Mouse (Mus musculus) megakaryocyte-erythroid progenitor cell, adult 5-6 weeks (primary cell): ENCODE results near the gene Slc12a5. TPM values are rescaled to one million over a fixed set of nuclear protein-coding genes. Genes with fewer than 3 reads are reported as not detected.

Source experiments
- ATAC-seq: replicated peaks from 2 replicates; pipeline ENCODE4 v1.8.0; 2016; ENCODE audit warnings: mild to moderate bottlenecking, inconsistent platforms; ENCODE audit not compliant: severe bottlenecking, poor library complexity, low FRiP score, low TSS enrichment
- total RNA-seq, 2 experiments: library from RNA; stranded (forward) in 1 of 2; stranded (reverse) in 1 of 2; fragments of 200-1000, 215-1000 nt in 1 of 2; fragments of >200 nt in 1 of 2; fragmentation: Nextera tagmentation in 1 of 2; gene quantifications; 2 replicates each; pipeline ENCODE4 v1.2.3; 2014 to 2017

Slc12a5 gene
- total RNA-seq, 2 experiments from 2014 or later, result 0.61 TPM; not detected in 1

- ATAC-seq, result no peak
Observed at GRCm38 (mm10) chr2:165009161-165009560, 48.6 kb downstream of the Slc12a5 start.

- ATAC-seq, result no peak
Observed at GRCm38 (mm10) chr2:165009581-165009980, 49.0 kb downstream of the Slc12a5 start.

DNA sequence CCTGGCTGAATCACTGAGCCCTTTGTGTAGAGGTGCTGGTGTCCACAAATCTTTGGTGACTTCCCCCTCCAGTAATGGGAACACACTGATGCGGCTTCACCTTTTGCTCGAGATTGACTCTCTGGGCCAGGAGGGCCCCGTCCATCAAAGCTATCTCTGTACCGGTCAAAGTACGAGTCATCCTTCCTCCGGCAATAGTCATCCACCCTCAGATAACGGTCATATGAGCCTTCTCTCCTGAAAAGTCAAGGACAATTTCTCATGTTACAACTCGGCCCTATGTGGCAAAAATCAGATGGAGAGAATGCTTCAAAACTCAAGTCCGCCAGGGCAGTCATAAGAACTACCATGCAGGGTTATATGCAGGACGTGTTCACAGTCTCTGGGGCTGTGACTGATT, 49.7 kb downstream of the Slc12a5 start:
- no peak for ATAC-seq

DNA sequence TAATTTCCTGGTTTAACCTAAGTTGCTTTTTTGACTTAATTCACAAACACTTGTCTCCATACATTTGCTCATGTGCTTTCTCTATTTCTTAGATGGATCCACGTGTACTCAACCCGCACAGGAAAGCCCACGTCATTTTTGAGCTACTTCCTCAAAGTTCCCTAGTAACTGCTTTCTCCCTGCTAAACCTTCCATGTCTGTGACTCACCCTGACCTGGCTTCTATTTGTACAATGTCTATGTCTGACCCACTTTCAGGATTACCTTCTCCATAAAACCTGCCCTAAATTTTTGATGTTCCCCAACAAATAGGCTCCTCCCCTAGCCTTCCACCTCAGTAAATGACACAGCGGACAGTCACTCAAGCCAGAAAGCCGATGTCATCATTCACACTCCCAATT, 54.3 kb downstream of the Slc12a5 start:
- ATAC-seq, result no peak

DNA sequence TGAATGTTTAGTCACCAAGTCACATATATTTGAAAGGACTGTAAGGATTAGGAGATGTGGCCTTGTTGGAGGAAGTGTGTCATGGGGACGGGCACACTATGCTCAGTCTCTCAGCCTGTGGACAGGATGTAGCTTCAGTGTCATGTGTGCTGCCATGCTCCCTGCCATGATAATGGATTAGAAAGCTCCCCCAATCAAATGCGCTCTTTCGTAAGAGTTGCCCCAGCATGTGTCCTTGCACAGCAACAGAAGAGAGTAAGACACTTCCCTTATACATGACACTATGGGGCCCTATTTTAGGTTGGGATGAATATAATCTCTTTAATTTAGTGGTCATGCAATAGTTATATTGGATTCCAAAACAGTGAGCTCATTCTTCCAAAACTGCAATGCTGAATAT, 59.9 kb downstream of the Slc12a5 start:
- ATAC-seq, result no peak

- ATAC-seq, result no peak
Observed at GRCm38 (mm10) chr2:165027163-165027562, 66.6 kb downstream of the Slc12a5 start.

DNA sequence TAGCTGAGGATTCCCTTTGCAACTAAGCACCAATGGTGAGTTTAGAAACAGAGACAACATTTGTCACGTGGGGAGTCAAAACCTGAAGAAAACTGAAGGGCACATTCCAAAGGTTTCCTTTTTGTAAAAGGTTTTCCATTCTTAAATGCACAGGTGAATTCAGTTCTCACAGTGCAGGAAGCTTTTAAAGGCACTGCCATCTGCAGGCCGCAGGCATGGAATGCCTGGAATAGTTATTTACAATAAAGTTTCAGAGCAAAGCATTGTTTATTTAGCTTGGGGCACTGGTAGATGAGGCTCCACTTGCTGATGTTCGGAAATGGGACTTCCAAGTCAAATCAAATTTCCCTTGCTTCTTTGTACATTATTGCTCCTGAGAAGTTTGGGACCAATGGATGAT, 71.9 kb downstream of the Slc12a5 start:
- ATAC-seq, result no peak

- no peak for ATAC-seq
Observed at GRCm38 (mm10) chr2:165033306-165033705, 72.7 kb downstream of the Slc12a5 start.

DNA sequence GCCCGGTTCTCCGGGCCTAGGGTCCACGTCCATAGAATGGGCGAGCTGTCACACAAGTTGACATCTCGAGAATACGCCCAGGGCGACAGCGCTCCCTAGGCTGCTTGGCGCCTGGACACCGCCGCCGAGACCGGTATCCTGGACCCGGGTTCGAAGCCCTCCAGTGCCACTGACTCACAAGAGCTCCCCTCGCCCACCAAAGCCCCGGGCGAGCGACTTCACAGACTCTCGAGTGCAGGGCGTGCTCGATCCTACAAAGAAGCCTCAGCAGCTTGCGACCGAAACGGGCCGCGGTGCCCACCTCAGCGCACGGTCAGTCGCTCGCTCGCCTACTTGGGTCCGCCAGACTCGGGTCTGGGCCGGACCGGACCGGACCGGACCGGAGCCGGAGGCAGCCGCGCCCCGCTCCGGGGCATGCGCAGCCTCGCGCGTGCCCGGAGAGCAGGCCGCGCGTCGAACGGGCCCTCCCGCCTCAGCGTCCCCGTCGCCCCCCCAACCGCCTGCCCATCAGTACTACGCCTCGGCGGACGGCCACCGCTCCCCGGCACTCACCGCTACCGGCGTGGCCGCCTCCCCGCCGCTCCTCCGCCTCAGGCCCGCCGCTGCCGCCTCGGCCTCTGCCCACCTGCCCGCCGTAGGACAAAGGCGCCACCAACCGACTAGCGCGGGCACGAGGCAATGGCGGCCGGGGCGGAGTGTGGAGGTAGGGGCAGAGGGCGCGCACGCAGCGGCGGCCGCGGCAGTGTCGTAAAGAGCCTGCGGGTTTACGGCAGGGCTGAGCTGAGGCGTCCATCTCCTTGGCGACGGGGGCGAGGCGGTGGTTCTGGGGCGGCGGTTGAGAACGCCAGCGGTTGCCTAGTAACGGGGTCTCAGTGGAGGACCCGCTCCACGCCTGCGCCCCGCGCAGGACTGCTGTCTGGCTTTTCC, 73.8 kb downstream of the Slc12a5 start, which contains the start of gene Ncoa5:
TSS of gene Ncoa5 (minus strand) at position 737 of the 927 bp plus-strand sequence.
- peak; percentile 96 for ATAC-seq

DNA sequence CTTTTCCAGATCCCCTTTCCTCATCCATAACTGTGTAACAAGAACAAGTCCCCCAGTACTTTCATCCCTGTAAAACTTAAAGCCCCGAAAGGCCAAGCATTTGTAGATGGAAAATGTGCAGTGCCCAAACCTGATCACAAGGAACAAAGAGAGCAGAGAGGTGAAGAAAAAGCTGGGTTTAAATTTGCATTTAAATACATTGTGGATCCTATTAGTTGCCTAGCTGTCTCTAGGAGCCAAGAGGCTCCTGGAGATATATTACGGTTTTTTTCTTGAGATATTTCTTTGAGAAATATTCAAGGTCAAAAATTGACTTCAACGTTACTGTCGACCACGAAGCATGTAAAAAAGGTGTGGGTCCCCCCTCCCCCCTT, 74.4 kb downstream of the Slc12a5 start:
- ATAC-seq, result no peak

DNA sequence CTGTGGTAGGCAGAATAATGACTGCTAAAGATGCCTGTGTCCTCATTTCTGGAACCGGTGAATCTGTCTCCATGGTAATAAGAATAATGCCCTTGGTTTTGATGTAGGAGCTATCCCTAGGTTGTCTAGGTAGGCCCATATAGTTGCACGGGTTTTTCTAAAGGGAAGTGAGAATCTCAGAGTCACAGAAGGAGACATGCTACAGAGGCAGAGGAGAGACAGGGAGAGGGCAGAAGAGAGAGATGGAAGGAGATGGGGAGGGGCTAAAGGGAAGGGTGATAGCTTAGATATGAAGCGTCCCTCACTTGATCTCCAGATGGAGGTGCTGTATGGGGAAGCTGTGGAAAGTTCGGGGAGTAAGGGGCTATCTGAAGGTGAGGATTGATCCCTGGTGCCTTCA, 76.8 kb downstream of the Slc12a5 start:
- no peak for ATAC-seq

GRCm38 (mm10) chr2:165042126-165042525, 81.5 kb downstream of the Slc12a5 start:
- no peak for ATAC-seq

DNA sequence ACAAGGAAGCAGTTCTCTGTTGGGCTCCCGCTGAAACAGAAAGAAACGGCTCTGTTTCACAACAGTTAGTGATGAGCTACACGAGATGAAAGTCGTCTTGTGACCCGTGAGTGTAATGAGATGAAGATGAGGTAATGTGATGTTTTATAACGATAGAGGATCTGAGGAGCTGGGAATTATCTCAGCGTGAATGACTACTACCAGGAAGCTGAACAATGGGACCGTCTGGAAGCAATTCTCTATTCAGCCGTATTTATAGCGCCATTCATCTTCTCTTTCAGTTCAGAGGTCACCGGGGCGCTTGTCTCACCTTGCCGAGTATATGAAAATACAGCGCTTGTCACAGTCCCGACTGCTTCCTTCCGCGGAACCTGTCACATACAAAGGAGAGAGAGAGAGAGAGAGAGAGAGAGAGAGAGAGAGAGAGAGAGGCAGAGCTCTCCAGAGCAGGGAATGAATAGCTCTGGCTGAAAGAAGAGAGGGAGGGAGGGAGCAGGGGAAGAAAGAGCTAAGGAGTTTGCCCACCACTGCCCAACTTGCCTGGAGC, 82.6 kb downstream of the Slc12a5 start:
- ATAC-seq, result no peak

DNA sequence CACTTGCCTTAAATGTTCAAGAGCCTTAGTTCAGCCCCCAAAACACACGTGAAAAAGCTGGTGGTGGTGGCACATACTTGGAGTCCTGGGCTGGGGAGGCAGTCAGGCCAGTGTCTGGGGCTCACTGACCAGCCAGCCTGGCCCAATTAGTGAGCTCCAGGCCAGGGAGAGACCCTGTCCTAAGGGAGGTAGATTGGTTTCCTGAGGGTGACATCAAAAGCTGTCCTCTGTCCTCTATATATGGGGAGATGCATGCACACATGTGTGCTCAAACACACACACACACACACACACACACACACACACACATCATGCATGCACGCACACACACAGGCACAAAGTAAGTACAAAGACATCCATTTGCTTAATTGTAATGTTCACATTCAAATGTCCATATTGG, 83.1 kb downstream of the Slc12a5 start:
- ATAC-seq, result no peak

GRCm38 (mm10) chr2:165049044-165049443, 88.4 kb downstream of the Slc12a5 start:
- ATAC-seq, result no peak

Other genes with a start within 250 kb of the Slc12a5 start
- not detected in 2 replicates for gene Spint5, start 245.5 kb upstream of the Slc12a5 start, total RNA-seq (2014; fragmentation: Nextera tagmentation)
- gene Spint5, start 245.5 kb upstream of the Slc12a5 start, total RNA-seq (2017), result not detected in 2 replicates
- 2.0 TPM in 1 of 2 replicates, not detected in the other for gene Wfdc3, start 214.9 kb upstream of the Slc12a5 start, total RNA-seq (2014; fragmentation: Nextera tagmentation)
- gene Wfdc3, start 214.9 kb upstream of the Slc12a5 start, total RNA-seq (2017), result not detected in 2 replicates
- gene Dnttip1, start 214.8 kb upstream of the Slc12a5 start, total RNA-seq (2014; fragmentation: Nextera tagmentation), result 28.7 and 37.2 TPM in 2 replicates
- gene Dnttip1, start 214.8 kb upstream of the Slc12a5 start, total RNA-seq (2017), result 24.5 and 26.2 TPM in 2 replicates
- 194 and 207 TPM in 2 replicates for gene Ube2c, start 190.9 kb upstream of the Slc12a5 start, total RNA-seq (2014; fragmentation: Nextera tagmentation)
- gene Ube2c, start 190.9 kb upstream of the Slc12a5 start, total RNA-seq (2017), result 90.6 and 159 TPM in 2 replicates
- not detected in 2 replicates for gene Tnnc2, start 180.8 kb upstream of the Slc12a5 start, total RNA-seq (2014; fragmentation: Nextera tagmentation)
- not detected in 2 replicates for gene Tnnc2, start 180.8 kb upstream of the Slc12a5 start, total RNA-seq (2017)
- gene Snx21, start 175.0 kb upstream of the Slc12a5 start, total RNA-seq (2014; fragmentation: Nextera tagmentation), result 0.11 and 7.6 TPM in 2 replicates
- gene Snx21, start 175.0 kb upstream of the Slc12a5 start, total RNA-seq (2017), result 0.33 TPM in 1 of 2 replicates, not detected in the other
- 15.5 and 26.4 TPM in 2 replicates for gene Acot8, start 155.9 kb upstream of the Slc12a5 start, total RNA-seq (2014; fragmentation: Nextera tagmentation)
- 10.1 and 17.6 TPM in 2 replicates for gene Acot8, start 155.9 kb upstream of the Slc12a5 start, total RNA-seq (2017)
- 6.8 and 6.9 TPM in 2 replicates for gene Zswim3, start 155.7 kb upstream of the Slc12a5 start, total RNA-seq (2014; fragmentation: Nextera tagmentation)
- 1.8 and 4.4 TPM in 2 replicates for gene Zswim3, start 155.7 kb upstream of the Slc12a5 start, total RNA-seq (2017)
- 11.0 and 14.2 TPM in 2 replicates for gene Zswim1, start 138.1 kb upstream of the Slc12a5 start, total RNA-seq (2014; fragmentation: Nextera tagmentation)
- 2.5 and 3.3 TPM in 2 replicates for gene Zswim1, start 138.1 kb upstream of the Slc12a5 start, total RNA-seq (2017)
- gene Spata25, start 132.3 kb upstream of the Slc12a5 start, total RNA-seq (2014; fragmentation: Nextera tagmentation), result not detected in 2 replicates
- gene Spata25, start 132.3 kb upstream of the Slc12a5 start, total RNA-seq (2017), result not detected in 2 replicates
- 63.5 and 87.0 TPM in 2 replicates for gene Ctsa, start 127.9 kb upstream of the Slc12a5 start, total RNA-seq (2014; fragmentation: Nextera tagmentation)
- 40.0 and 58.0 TPM in 2 replicates for gene Ctsa, start 127.9 kb upstream of the Slc12a5 start, total RNA-seq (2017)
- 0.26 and 1.8 TPM in 2 replicates for gene Neurl2, start 127.3 kb upstream of the Slc12a5 start, total RNA-seq (2014; fragmentation: Nextera tagmentation)
- 2.3 TPM in 1 of 2 replicates, not detected in the other for gene Neurl2, start 127.3 kb upstream of the Slc12a5 start, total RNA-seq (2017)
- not detected in 2 replicates for gene Pltp, start 103.1 kb upstream of the Slc12a5 start, total RNA-seq (2014; fragmentation: Nextera tagmentation)
- gene Pltp, start 103.1 kb upstream of the Slc12a5 start, total RNA-seq (2017), result not detected in 2 replicates
- 59.0 and 61.7 TPM in 2 replicates for gene Pcif1, start 81.5 kb upstream of the Slc12a5 start, total RNA-seq (2014; fragmentation: Nextera tagmentation)
- 13.2 and 16.3 TPM in 2 replicates for gene Pcif1, start 81.5 kb upstream of the Slc12a5 start, total RNA-seq (2017)
- 23.5 and 27.2 TPM in 2 replicates for gene Zfp335, start 49.0 kb upstream of the Slc12a5 start, total RNA-seq (2014; fragmentation: Nextera tagmentation)
- 5.8 and 8.6 TPM in 2 replicates for gene Zfp335, start 49.0 kb upstream of the Slc12a5 start, total RNA-seq (2017)
- 7.1 TPM in 1 of 2 replicates, not detected in the other for gene Mmp9, start 20.0 kb upstream of the Slc12a5 start, total RNA-seq (2014; fragmentation: Nextera tagmentation)
- gene Mmp9, start 20.0 kb upstream of the Slc12a5 start, total RNA-seq (2017), result 0.65 and 2.0 TPM in 2 replicates
- gene Ncoa5, start 74.1 kb downstream of the Slc12a5 start, total RNA-seq (2014; fragmentation: Nextera tagmentation), result 38.4 and 44.2 TPM in 2 replicates
- 41.2 and 42.4 TPM in 2 replicates for gene Ncoa5, start 74.1 kb downstream of the Slc12a5 start, total RNA-seq (2017)
- 0.67 TPM in 1 of 2 replicates, not detected in the other for gene Cd40, start 94.8 kb downstream of the Slc12a5 start, total RNA-seq (2014; fragmentation: Nextera tagmentation)
- not detected in 2 replicates for gene Cd40, start 94.8 kb downstream of the Slc12a5 start, total RNA-seq (2017)
- not detected in 2 replicates for gene 1700025C18Rik, start 129.9 kb downstream of the Slc12a5 start, total RNA-seq (2014; fragmentation: Nextera tagmentation)
- not detected in 2 replicates for gene 1700025C18Rik, start 129.9 kb downstream of the Slc12a5 start, total RNA-seq (2017)